Mouse (Mus musculus) ovary, postnatal 10 days (tissue): ENCODE measurements around the gene Vapb.

Experiments used
- DNase-seq: peaks from one replicate; pipeline ENCODE4 v3.0.0; 2022; ENCODE audit warnings: low spot score

The Vapb gene

DNA sequence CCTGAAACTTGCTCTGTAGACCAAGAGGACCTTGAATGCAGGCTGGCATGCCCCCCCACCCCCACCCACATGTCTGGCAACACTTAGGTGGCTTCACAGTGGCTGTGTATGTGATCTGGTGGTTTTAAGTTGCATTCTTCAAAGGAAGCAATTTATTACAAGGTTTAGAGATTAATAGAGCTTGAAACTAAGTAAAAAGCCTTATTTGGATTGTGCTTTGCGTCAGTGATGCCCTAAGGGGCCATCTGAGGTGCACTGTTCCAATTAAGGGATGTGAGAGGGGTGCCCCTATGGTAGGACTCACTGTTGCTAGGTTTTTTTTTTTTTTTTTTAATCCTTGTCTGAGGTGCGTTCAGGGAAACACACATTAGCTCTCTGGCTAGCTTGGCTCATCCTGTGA is 2.9 kb upstream of the Vapb start:
- no peak for DNase-seq

DNA sequence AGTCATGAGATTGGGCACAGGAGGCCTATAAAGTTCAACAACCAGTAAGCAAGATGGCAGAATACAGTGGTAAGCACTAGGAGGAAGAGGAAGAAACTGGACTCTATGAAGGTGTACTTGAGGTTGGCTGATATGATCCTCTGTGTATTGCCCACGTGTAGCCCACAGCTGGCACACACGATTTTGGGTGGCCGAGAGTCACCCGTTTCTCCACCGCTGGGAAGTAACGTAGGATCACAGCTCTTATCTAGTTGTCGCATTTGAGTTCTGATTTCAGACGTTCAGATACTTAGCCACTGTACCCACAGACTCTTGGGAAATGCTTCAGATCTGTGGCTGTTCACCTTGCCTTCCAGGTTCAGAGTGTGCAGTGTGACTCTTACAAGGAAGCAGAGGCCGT is 921 bp downstream of the Vapb start:
- DNase-seq, result no peak

DNA sequence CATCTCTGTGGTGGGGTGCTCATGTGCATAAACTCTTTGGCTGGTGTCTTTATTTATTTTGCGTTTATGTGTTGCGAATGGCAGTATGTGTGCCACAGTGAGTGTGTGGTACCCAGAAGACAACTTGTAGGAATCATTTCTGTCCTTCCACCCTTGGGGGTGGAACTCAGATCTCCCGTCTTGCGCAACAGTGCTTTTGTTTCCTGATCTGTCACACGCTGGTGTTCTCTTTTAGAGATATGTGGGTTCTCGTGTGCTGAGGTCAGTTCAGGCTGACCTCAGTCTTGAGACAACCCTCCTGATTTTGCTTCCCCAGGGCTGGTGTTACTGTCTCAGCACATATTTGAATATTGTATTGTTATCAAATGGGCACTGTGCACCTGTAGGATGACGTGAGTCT is 1.8 kb downstream of the Vapb start:
- no peak for DNase-seq

DNA sequence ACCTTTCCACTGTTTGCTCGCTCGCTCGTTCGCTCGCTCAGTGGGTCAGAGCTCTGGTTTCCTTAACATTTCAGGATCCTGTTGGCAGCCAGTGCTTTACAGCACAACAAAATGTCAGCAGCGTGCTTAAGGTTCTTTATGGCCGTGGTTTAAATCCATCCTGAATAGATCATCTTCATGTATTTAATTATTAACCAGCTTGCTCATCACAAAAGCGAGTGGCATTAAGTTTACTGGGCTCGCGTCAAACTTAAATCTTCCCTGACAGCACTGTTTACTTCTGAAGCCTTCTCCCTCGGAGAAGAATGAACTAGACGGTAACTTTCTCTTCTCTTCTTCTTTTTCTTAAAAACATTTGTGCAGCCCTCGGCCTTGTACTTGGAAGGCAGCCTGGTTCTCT is 4.8 kb downstream of the Vapb start:
- no peak for DNase-seq

DNA sequence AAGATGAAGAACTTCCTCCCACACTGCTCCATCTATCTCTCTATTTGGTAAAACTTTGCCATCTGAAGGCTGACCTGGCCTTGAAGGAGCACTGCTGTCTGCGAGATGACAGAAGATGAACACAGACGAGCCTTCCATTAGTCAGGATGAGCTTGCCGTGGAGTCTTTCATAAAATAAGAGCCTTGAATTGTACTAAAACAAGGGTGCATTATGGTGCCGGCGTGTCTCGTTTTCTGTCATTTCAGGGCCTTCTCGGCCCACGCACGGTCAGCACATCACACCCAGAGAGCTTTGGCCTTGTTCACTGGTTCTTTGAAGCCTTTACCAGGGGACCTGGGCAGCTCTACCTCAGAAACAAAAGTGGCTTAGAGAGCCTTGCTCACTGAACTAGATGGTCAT is 5.4 kb downstream of the Vapb start:
- no peak for DNase-seq

DNA sequence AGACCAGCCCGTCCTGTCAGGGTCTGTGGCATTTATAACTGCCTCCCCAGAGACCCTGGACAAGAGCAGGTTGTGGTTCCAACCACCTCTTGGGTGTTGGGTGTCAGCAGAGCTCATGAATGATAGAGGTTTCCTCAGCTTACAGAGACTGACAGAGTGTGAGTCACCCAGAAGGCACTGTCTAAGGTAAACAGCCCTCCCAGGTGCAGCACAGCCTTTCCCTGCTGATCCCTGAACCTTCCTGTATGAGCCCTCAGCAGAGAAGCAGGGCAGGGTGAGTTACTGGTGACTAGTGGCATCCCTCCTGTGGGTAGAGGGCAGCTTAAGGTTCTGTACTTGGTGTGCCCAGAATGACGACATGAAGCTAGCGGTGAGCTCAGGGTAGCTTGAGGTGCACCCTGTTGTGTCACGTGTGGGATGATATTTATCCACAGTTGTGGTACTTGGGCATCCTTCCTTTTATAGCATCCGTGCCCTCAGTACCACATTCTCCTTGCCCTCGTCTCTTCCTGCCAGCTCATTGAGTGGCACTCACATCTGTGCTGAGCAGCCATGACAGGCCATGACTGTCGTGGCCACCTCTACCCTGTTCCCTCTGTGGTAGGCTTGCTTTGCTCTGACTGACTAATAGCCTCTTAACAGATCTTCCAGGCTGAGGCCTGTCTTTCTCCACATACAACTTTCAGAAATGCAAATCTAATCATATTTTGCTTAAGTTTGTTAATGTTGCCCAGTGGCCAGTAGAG is 6.9 kb downstream of the Vapb start:
- no peak for DNase-seq

DNA sequence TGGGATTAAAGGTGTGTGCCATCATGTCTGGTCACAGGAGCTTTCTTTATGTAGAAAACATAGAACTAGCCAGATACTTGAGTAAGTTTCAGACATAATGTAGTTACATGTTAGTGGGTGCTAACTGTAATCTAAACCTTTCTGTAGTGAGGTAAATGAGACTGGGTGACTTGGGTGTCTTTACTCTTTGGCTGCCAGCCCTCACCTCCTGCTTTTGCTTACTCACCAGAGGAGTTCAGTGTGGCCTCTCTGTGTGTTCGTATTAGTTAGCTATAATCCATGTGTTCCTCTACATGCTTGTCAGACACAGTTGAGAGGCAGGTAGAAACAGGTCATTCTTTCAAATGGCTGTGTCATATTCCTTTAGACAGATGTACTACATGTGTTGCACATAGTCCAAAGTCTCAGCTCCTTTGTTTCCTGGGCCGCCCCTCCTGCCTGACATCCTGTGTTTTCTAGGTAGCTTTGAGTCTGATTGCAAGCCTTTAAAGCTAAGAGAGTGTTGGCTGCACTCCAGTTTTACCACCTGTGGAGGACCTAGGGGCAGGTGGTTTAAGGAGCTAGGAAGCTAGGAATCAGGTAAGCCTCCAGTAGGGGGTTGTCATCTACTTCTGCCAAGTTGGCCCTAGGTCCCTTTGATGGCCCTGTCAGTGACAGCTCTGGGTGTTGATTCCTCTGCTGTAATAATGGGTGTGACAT is 11.8 kb downstream of the Vapb start:
- no peak for DNase-seq

DNA sequence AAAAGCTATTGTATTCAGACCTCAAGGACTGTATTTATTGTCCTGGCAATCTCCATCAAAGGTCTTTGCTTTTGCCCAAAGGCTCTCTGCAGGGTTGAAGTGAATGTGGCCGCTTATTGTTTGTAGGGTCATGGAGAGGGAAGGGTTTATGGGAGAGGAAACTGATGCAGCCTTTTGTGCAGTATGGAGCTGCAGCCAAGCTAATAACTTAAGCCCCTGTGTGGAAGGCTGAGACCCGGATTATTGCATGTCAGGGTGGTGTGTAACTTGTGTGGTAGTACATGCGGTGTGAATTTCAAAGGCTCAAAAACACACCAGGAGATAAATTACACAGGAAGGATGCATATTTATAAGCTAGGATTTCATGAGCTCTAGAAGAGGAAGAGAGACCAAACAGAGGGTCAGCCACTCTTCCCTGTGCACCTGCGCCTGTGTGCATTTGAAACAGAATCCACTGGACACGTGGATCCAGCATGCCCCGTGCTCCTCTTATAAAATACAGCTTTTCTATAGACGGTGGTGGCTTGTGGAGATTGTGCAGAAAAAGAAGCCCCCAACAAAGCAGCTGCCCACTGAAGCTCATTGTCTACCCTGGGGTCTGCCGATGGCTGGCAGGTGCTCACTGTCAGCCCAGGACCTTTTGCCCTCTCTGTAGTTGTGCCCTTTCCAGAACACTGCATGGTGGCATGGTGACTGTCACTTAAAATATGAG is 18.3 kb downstream of the Vapb start:
- DNase-seq, result no peak

DNA sequence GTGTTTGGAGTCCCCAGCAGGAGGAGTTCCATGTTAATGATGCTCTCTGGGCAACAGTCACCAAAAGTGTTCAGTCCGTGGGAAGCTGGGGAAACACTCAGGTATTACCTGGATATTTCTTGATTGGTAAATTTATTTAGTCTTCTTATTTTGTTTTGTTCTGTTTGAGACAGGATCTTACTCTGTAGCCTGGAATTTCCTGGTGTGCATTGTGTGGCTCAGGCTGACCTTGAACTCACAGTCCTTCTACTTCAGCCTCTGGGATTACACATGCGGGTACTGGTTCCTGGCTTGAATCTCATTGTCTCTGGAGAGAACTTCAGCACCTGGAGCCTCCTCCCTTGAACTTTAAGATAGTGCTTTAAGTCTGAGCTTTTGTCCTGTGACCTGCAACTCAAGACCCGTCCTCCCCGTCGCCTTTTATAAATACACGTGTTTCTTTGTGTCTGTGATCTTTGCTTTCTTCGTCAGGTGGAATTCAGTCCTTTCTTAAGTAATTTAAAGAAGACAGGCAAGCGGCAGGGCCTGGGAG is 20.4 kb downstream of the Vapb start:
- DNase-seq, result no peak

DNA sequence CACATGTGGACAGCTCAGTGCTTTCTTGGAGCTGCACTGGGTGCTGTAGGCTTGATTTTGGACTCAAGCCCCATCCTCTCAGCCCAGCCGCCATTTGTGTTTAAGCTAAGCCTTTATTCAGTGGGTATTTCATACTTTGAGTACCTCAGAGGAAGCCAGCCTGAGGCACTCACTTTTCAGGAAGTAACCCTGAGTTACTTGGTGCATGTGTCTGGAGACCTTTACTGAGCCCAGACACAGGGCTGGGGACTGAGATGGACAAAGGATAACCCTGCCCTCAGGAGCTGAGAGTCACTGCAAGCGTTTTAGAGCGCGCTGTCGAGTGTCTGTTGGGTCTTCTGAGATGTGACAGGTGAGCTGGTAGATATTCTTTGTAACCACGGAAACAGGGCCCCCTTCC is 23.3 kb downstream of the Vapb start:
- no peak for DNase-seq

DNA sequence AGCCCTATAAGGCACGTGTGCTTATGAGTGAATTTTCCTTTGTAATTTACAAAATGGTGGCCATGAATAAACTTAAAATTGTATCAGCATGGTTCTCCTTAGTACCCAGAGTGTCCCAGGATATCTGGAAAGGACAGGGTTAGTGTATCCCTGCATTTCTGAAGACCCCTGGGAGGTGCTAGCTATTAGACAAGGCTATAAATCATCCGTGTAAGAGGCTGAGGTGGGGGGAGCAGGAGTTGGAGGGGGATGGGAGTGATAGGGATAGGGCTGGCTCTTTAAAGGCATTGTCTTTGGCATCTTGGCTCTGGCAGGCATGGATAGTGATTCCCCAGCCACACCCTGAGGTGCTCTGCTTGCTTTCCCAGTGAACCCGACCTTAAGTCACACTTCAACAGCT is 27.3 kb downstream of the Vapb start:
- no peak for DNase-seq

DNA sequence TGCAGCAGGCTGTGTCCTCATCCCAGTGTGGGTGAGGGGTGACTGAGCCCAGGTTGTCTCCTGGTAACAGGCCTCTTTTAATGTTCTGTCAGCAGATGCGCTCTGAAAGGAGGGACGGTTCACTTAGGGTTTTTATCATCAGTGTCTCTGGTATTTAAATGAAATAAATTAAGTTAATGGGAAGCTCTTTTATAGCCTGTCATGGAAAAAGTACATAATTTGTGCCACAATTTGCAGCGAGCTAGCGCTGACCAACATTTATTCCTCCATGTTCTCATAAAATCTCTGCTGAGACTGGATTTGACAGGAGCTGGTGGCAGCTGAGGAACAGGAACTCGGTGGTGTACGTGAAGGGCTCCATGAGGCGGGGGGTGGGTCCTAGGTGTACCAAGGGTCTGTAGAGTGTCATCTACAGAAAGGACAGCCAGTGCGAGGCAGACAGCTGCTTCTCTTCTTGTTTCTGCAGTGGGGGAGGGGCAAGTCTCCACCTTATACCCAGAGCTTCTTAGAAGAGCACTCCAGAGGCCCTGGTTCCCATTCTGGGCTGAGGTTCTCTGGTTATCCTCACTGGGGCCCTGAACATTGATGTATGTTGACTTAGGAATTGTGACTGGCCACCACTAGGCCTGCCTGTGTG is 30.8 kb downstream of the Vapb start:
- no peak for DNase-seq

DNA sequence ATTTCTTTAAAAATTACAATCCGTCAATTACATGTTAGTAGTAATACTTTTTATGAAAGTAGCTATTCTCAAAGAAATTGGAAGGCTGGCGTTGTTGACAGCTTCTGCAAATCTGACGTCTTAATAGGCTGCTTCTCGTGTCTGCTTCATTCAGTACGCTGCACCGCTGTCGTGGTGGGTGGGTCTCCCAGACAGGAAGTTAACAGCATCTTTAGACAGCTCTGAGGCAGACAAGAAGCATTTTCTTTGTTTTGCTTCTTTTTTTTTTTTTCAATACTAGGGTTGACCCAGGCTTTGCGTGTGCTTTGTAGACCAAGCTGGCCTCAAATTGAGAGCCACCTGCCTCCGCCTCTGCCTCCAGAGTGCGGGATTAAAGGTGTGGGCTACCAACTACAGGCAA is 31.9 kb downstream of the Vapb start:
- DNase-seq, result no peak

DNA sequence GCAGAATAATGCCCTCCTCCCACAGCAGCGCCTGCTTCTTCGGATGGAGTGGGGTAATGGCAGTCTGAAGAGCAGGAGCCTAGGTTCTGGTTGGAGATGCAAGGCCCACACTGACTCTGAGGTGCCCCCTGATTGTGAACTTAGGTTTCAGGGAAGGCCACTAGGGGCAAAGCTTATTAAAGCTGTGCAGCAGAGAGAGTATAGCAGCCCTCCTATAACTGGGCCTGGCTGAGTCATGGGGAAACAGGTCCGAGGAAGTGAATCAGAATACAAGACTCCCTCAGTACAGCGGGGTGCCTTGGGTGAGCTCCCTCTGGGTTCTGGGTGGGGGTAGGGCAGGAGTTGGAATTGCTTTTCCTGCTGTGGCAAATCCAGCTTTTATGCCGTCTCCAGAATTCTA is 33.3 kb downstream of the Vapb start:
- DNase-seq, result no peak

DNA sequence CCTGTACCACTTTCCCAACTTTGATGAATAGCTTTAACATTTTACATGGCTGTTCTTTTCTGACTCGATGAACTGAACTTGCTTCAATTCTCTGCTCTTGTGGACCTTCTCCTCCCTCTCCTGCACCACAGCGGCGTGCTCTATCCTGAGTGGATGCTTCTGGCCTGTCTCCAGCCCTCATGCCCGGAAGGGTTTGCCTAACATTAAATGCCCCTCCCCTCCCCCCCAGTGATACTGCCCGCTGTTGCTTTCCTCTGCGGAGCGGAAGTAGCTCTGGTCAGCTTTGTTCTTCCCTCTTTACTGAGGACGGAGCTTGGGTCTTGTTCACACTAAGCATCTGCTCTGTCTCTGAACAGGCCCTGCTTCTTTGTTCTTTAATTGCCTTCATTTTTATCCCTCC is 34.4 kb downstream of the Vapb start:
- DNase-seq, result no peak

DNA sequence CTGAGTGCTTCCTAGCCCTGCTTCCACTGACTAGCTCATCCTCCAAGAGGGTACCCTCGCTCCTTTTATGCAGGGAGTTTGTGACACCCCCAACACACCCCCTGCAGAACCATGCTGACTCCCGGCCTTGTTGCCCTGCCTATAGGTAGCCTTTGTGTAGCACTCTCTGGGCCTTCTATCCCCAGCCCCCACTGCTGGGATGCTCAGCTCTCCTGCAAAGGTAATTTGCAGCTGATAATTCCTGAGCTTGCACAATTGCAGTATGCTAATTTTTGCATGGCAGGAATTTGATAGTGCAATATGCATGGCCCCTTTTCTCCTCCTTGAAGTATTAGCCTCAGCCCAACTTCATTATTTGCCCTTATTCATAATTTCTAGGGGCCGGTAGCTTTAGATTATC is 38.2 kb downstream of the Vapb start:
- DNase-seq, result no peak

DNA sequence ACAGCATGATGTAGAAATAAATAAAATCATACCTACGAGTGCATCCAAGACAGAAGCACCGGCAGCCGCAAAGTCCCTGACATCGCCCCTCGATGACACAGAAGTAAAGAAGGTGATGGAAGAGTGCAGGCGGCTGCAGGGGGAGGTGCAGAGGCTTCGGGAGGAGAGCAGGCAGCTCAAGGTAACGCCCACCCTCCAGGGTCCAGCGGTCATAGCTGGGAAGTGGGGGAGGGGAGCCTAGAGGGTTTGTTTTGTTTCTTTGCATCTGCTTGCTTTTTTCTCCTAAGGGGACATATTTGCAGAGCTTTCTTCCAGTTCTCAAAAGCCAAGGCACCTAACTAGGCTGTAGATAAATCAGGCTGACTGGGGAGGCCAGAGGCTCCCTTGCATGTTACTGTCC is 38.8 kb downstream of the Vapb start:
- DNase-seq, result no peak

DNA sequence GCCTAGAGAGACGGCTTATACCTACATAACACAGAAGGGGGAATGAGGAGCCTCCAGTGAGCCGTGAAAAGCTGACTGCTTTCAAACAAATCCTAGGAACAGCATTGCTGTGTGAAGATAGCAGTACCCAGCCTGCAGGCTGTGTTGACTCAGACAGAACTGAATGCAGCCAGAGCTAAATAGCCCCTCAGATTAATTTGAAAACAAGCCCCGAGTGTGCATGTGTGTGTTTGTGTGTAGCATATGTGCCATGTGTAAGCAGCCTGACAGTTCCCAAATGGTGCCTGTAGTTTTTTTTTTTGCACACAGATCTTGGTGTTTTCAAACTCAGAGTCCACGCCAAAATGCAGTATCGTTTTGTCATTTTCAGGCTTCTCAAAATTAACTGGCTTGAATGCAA is 43.6 kb downstream of the Vapb start:
- no peak for DNase-seq

DNA sequence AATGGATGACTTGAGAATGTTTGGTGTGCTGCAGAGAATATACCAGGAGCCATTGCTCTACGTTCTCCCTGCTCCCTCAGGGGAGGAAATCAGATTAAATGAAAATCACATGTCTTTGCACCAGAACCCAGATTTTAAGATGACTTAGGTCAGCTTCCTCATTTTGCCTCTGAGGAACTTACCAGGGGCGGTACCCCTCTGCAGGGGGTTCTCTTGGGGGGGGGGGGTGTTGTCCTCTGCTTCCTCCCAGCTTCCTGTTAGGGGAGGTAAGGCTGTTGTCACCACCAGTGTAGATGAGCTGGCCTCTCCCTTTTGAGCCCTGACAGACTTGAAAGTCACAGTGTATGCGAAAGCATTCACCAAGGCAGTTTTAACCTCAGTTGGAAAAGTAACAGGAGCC is 47.1 kb downstream of the Vapb start:
- DNase-seq, result no peak

DNA sequence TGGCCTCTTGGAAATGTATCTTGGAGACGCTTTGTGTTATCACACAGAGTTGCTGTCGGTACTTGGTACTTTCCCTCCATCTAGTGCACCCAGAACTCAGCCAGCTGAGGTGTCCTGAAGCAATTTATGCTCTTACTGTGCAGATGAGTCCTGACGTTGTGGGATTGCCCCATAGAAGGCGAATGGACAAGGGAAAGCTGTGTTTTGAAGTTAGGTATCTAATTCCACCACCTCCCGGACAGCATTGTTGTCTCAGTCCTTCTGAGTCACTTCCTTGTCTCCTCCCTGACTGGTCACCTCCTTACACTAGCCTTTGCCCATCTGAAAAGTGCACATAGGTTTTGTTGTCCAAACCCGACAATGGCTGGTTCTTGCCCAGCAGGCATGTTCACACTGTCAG is 47.6 kb downstream of the Vapb start:
- DNase-seq, result no peak

DNA sequence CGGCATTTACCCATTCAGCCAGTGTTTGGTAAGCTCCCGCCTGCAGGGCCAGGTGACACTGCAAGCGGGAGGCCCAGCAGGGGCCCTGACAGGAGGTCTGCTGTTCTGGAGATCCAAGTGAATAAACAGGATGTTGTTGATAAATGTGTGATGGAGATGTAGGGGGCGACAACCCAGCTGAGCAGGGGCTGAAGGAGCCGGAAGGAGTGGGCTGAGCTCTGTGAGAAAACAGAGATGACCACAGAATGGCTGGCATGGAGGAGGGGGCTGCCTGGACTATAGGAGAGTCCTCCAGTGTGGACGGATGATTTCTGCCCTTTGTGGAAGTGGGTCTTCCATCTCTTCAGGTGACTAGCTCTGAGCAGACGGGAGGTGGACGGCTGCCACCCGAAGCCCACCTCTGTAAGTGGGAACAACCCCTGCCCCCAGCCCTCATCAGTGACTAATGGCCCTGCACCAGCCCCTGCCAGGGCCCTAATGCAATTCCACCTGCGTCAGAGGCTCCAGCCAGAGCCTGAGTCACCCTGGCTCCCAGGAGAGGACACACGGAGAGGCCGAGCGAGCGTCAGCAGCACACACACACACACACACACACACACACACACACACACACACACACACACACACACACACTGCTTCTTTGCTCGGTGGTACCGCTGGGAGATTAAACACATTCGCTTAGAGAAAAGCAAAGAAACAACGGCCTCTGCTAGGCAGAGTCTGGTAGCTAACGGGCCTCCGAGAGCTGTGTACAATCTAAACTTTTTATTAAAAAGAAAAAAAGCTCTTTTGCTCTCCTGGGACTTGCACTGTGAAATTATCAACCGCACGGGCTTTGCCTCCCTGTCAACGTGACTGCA is 52.9 kb downstream of the Vapb start:
- DNase-seq, result no peak
